Mouse (Mus musculus): ENCODE data around the gene Ush1g. TPM values are rescaled to one million over a fixed set of nuclear protein-coding genes. Genes with fewer than 3 reads are reported as not detected.

Ush1g gene
- polyA plus RNA-seq, 1 experiment from 2014 or later = 0.09 TPM

- H3K27ac ChIP-seq (replicated peaks) = 0 out of 2 replicates have a peak overlapping the region, but pooled peaks have one; percentile 13
- H3K36me3 ChIP-seq = no peaks in the 10 kb centered on the region
- WGBS = 76% methylated on average over 19 of the region's 19 CpGs
- no peak overlapping the region for H3K9ac ChIP-seq (replicated peaks)
- peaks cover 8% of the 10 kb centered on the region; the same call in 1 of the 2 replicates for H3K4me1 ChIP-seq
- no peaks in the 10 kb centered on the region for H3K9me3 ChIP-seq (replicated peaks)
- no peak overlapping the region for H3K4me3 ChIP-seq (replicated peaks)
- ATAC-seq (ENCODE audit: low FRiP score) = no peak
- no peaks in the 10 kb centered on the region for H3K27me3 ChIP-seq (replicated peaks)
- H3K4me2 ChIP-seq = no peak overlapping the region
Observed at GRCm38 (mm10) chr11:115286201-115286993, 35.4 kb downstream of the Ush1g start.

GRCm38 (mm10) chr11:115285282-115285681 is 36.6 kb downstream of the Ush1g start:
- Histone ChIP-seq H3K9ac (replicated peaks) (no peak overlapping the region), H3K36me3 (no peaks in the 10 kb centered on the region), H3K4me2 (no peak overlapping the region), H3K4me1 (0 out of 2 replicates have a peak, but pooled peaks cover 4% of the 10 kb centered on the region), H3K4me3 (replicated peaks) (no peak overlapping the region), H3K27ac (replicated peaks) (no peak overlapping the region), H3K9me3 (replicated peaks) (no peaks in the 10 kb centered on the region), H3K27me3 (replicated peaks) (no peaks in the 10 kb centered on the region)
- 66% methylated on average over 4 of the region's 4 CpGs for WGBS
- no peak for ATAC-seq (ENCODE audit: low FRiP score)

GRCm38 (mm10) chr11:115283891-115284620 is 37.8 kb downstream of the Ush1g start:
- Histone ChIP-seq H3K9ac (replicated peaks) (no peak overlapping the region), H3K36me3 (no peaks in the 10 kb centered on the region), H3K9me3 (replicated peaks) (no peaks in the 10 kb centered on the region), H3K4me3 (replicated peaks) (no peak overlapping the region), H3K27ac (replicated peaks) (no peak overlapping the region), H3K4me1 (0 out of 2 replicates have a peak, but pooled peaks cover 4% of the 10 kb centered on the region), H3K27me3 (replicated peaks) (no peaks in the 10 kb centered on the region), H3K4me2 (no peak overlapping the region)
- 91% methylated on average over 12 of the region's 12 CpGs for WGBS
- no peak for ATAC-seq (ENCODE audit: low FRiP score)

GRCm38 (mm10) chr11:115283486-115283765 is 38.4 kb downstream of the Ush1g start:
- no peak overlapping the region for H3K9ac ChIP-seq (replicated peaks)
- H3K36me3 ChIP-seq = no peaks in the 10 kb centered on the region
- no peak for ATAC-seq (ENCODE audit: low FRiP score)
- H3K27ac ChIP-seq (replicated peaks) = no peak overlapping the region
- H3K4me1 ChIP-seq = 0 out of 2 replicates have a peak, but pooled peaks cover 4% of the 10 kb centered on the region
- no peak overlapping the region for H3K4me2 ChIP-seq
- H3K9me3 ChIP-seq (replicated peaks) = no peaks in the 10 kb centered on the region
- 81% methylated on average over 9 of the region's 9 CpGs for WGBS
- no peak overlapping the region for H3K4me3 ChIP-seq (replicated peaks)
- H3K27me3 ChIP-seq (replicated peaks) = no peaks in the 10 kb centered on the region

GRCm38 (mm10) chr11:115282723-115283485 is 38.9 kb downstream of the Ush1g start:
- H3K27me3 ChIP-seq (replicated peaks) = no peaks in the 10 kb centered on the region
- no peak overlapping the region for H3K4me2 ChIP-seq
- no peaks in the 10 kb centered on the region for H3K9me3 ChIP-seq (replicated peaks)
- WGBS = 87% methylated on average over 7 of the region's 8 CpGs
- no peak overlapping the region for H3K9ac ChIP-seq (replicated peaks)
- no peak overlapping the region for H3K4me3 ChIP-seq (replicated peaks)
- H3K27ac ChIP-seq (replicated peaks) = peak overlapping the region; percentile 25; the same call in 1 of the 2 replicates
- H3K4me1 ChIP-seq = peaks cover 7% of the 10 kb centered on the region
- ATAC-seq (ENCODE audit: low FRiP score) = no peak
- no peaks in the 10 kb centered on the region for H3K36me3 ChIP-seq

GRCm38 (mm10) chr11:115282295-115282694 is 39.5 kb downstream of the Ush1g start:
- Histone ChIP-seq H3K4me3 (replicated peaks) (no peak overlapping the region), H3K9me3 (replicated peaks) (no peaks in the 10 kb centered on the region), H3K27me3 (replicated peaks) (no peaks in the 10 kb centered on the region), H3K9ac (replicated peaks) (no peak overlapping the region), H3K4me1 (peaks cover 11% of the 10 kb centered on the region), H3K4me2 (no peak overlapping the region), H3K27ac (replicated peaks) (peak overlapping the region; percentile 33; the same call in 1 of the 2 replicates), H3K36me3 (no peaks in the 10 kb centered on the region)
- WGBS = 58% methylated on average over 8 of the region's 8 CpGs
- no peak for ATAC-seq (ENCODE audit: low FRiP score)

- no peak overlapping the region for H3K4me3 ChIP-seq (replicated peaks)
- WGBS = 72% methylated on average over 1 of the region's 1 CpGs
- H3K9ac ChIP-seq (replicated peaks) = no peak overlapping the region
- peaks cover 30% of the 10 kb centered on the region for H3K4me1 ChIP-seq
- ATAC-seq (ENCODE audit: low FRiP score) = no peak
- no peaks in the 10 kb centered on the region for H3K27me3 ChIP-seq (replicated peaks)
- no peaks in the 10 kb centered on the region for H3K36me3 ChIP-seq
- no peak overlapping the region for H3K4me2 ChIP-seq
- H3K27ac ChIP-seq (replicated peaks) = no peak overlapping the region
- no peaks in the 10 kb centered on the region for H3K9me3 ChIP-seq (replicated peaks)
Observed at GRCm38 (mm10) chr11:115279726-115280125, 42.1 kb downstream of the Ush1g start.

GRCm38 (mm10) chr11:115278176-115278575 is 43.7 kb downstream of the Ush1g start:
- H3K4me1 ChIP-seq = peaks cover 32% of the 10 kb centered on the region
- H3K4me3 ChIP-seq (replicated peaks) = no peak overlapping the region
- no peak overlapping the region for H3K27ac ChIP-seq (replicated peaks)
- WGBS = 78% methylated on average over 6 of the region's 6 CpGs
- ATAC-seq (ENCODE audit: low FRiP score) = no peak
- H3K9ac ChIP-seq (replicated peaks) = no peak overlapping the region
- peak overlapping the region; percentile 83 for H3K4me2 ChIP-seq
- no peaks in the 10 kb centered on the region for H3K27me3 ChIP-seq (replicated peaks)
- no peaks in the 10 kb centered on the region for H3K9me3 ChIP-seq (replicated peaks)
- H3K36me3 ChIP-seq = no peaks in the 10 kb centered on the region

GRCm38 (mm10) chr11:115277604-115277975 is 44.3 kb downstream of the Ush1g start:
- H3K27ac ChIP-seq (replicated peaks) = peak overlapping the region; percentile 88
- WGBS = 21% methylated on average over 7 of the region's 7 CpGs
- H3K9ac ChIP-seq (replicated peaks) = peak overlapping the region; percentile 74
- peak overlapping the region; percentile 83 for H3K4me2 ChIP-seq
- H3K9me3 ChIP-seq (replicated peaks) = no peaks in the 10 kb centered on the region
- H3K4me3 ChIP-seq (replicated peaks) = peak overlapping the region; percentile 58
- ATAC-seq (ENCODE audit: low FRiP score) = no peak
- H3K4me1 ChIP-seq = peaks cover 30% of the 10 kb centered on the region
- H3K27me3 ChIP-seq (replicated peaks) = no peaks in the 10 kb centered on the region
- H3K36me3 ChIP-seq = no peaks in the 10 kb centered on the region

- Histone ChIP-seq H3K9ac (replicated peaks) (peak within 1 kb of the TSS; percentile 78), H3K9me3 (replicated peaks) (no peaks in the 10 kb centered on the region), H3K27me3 (replicated peaks) (no peaks in the 10 kb centered on the region), H3K4me2 (peak within 1 kb of the TSS; percentile 83), H3K27ac (replicated peaks) (peak within 1 kb of the TSS; percentile 89), H3K4me1 (peaks cover 30% of the 10 kb centered on the region), H3K36me3 (0 out of 2 replicates have a peak, but pooled peaks cover 3% of the 10 kb centered on the region), H3K4me3 (replicated peaks) (peak within 1 kb of the TSS; percentile 58)
- peak; percentile 96 for ATAC-seq (ENCODE audit: low FRiP score)
- under 1% methylated on average over 42 of the region's 42 CpGs for WGBS
Observed at GRCm38 (mm10) chr11:115276780-115277603, 44.8 kb downstream of the Ush1g start, which contains the start of gene Fdxr. Gene Fdxr (minus strand): TSS chr11:115277050.

- ATAC-seq (ENCODE audit: low FRiP score) = no peak
- no peaks in the 10 kb centered on the region for H3K27me3 ChIP-seq (replicated peaks)
- 0 out of 2 replicates have a peak, but pooled peaks cover 5% of the 10 kb centered on the region for H3K36me3 ChIP-seq
- peak overlapping the region; percentile 89 for H3K27ac ChIP-seq (replicated peaks)
- 57% methylated on average over 3 of the region's 3 CpGs for WGBS
- peak overlapping the region; percentile 58 for H3K4me3 ChIP-seq (replicated peaks)
- no peaks in the 10 kb centered on the region for H3K9me3 ChIP-seq (replicated peaks)
- H3K4me2 ChIP-seq = peak overlapping the region; percentile 83
- peaks cover 30% of the 10 kb centered on the region for H3K4me1 ChIP-seq
- H3K9ac ChIP-seq (replicated peaks) = peak overlapping the region; percentile 78
Observed at GRCm38 (mm10) chr11:115275954-115276353, 45.9 kb downstream of the Ush1g start.

Data from neural tube, embryonic 15.5 days (tissue).